Mouse (Mus musculus) liver, embryonic 13.5 days (tissue): Measurements from ENCODE around the gene Kpna7. TPM values are rescaled to one million over a fixed set of nuclear protein-coding genes. Genes with fewer than 3 reads are reported as not detected.

ENCODE experiments used
- ATAC-seq: fragments of 200-750 bp; cut with Nextera tagmentation; 2 replicates; pipeline ENCODE4 v1.8.0; 2017; ENCODE audit warnings: low read depth, mild to moderate bottlenecking, moderate number of reproducible peaks, moderate library complexity
- DNase-seq: peaks from one replicate; pipeline ENCODE4 v3.0.0; 2022
- H3K27ac ChIP-seq: fragments of 300-500 bp; sonication (generic); 2 replicates; pipeline ENCODE4 v1.5.1; 2015; ENCODE audit warnings: moderate library complexity, mild to moderate bottlenecking, inconsistent platforms
- H3K27me3 ChIP-seq: fragments of 300-500 bp; sonication (generic); 2 replicates; pipeline ENCODE4 v1.6.1; 2015; ENCODE audit warnings: mild to moderate bottlenecking, inconsistent platforms
- H3K36me3 ChIP-seq: fragments of 300-500 bp; sonication (generic); 2 replicates; pipeline ENCODE4 v1.6.1; 2015; ENCODE audit warnings: mild to moderate bottlenecking, inconsistent platforms
- H3K4me1 ChIP-seq: fragments of 300-500 bp; sonication (generic); replicated peaks from 2 replicates; pipeline ENCODE4 v1.6.1; 2015; ENCODE audit warnings: inconsistent platforms
- H3K4me2 ChIP-seq: fragments of 300-500 bp; sonication (generic); 2 replicates; pipeline ENCODE4 v1.6.1; 2015; ENCODE audit warnings: inconsistent platforms, mild to moderate bottlenecking, moderate library complexity
- H3K4me3 ChIP-seq: fragments of 300-500 bp; sonication (generic); replicated peaks from 2 replicates; pipeline ENCODE4 v1.5.1; 2015; ENCODE audit warnings: mild to moderate bottlenecking, inconsistent platforms
- H3K9ac ChIP-seq: fragments of 300-500 bp; sonication (generic); 2 replicates; pipeline ENCODE4 v1.6.1; 2015; ENCODE audit warnings: mild to moderate bottlenecking, inconsistent platforms
- H3K9me3 ChIP-seq: fragments of 300-500 bp; sonication (generic); replicated peaks from 2 replicates; pipeline ENCODE4 v1.6.1; 2016; ENCODE audit warnings: inconsistent platforms
- WGBS: fragments of 180-500 bp; shearing (Covaris S2); methylation state at CpG from one replicate; pipeline ENCODE4 v1.1.7; 2015; ENCODE audit not compliant: insufficient replicate concordance; 5-methylcytosine and 5-hydroxymethylcytosine counted together
- polyA plus RNA-seq: library from polyadenylated mRNA; unstranded; fragments of >200 nt; fragmentation: Nextera tagmentation; extraction: Ambion mirVana; gene quantifications from 2 replicates; pipeline ENCODE4 v1.2.1, GENCODE M21; 2015

The Kpna7 gene
- polyA plus RNA-seq, 1 experiment from 2014 or later: 0.06 TPM

- no peaks in the 10 kb centered on the region for H3K27me3 ChIP-seq
- H3K9me3 ChIP-seq: no peaks in the 10 kb centered on the region; the same call in 1 of the 2 replicates
- H3K36me3 ChIP-seq: no peaks in the 10 kb centered on the region
- 31% methylated on average over 9 of the region's 9 CpGs for WGBS
- no peak overlapping the region for H3K4me3 ChIP-seq
- DNase-seq (no peak), ATAC-seq (0 out of 2 replicates have a peak, but pooled peaks have one; percentile 41)
- H3K27ac ChIP-seq: no peak overlapping the region
- no peak overlapping the region for H3K4me2 ChIP-seq
- no peak overlapping the region for H3K9ac ChIP-seq
- H3K4me1 ChIP-seq: no peaks in the 10 kb centered on the region
Measured at GRCm38 (mm10) chr5:144988340-144989060, 95.3 kb downstream of the Kpna7 start.

- Histone ChIP-seq H3K36me3 (no peaks in the 10 kb centered on the region), H3K9ac (no peak overlapping the region), H3K4me1 (no peaks in the 10 kb centered on the region), H3K27me3 (no peaks in the 10 kb centered on the region), H3K4me2 (no peak overlapping the region), H3K27ac (no peak overlapping the region), H3K4me3 (no peak overlapping the region), H3K9me3 (peaks cover 3% of the 10 kb centered on the region; the same call in 1 of the 2 replicates)
- WGBS: 73% methylated on average over 13 of the region's 13 CpGs
- no peak for DNase-seq
- no peak for ATAC-seq
Measured at GRCm38 (mm10) chr5:144987561-144987960, 96.3 kb downstream of the Kpna7 start.

GRCm38 (mm10) chr5:144984839-144985238 lies 99.0 kb downstream of the Kpna7 start:
- H3K27ac ChIP-seq: no peak overlapping the region
- no peaks in the 10 kb centered on the region for H3K27me3 ChIP-seq
- no peak overlapping the region for H3K4me3 ChIP-seq
- no peak overlapping the region for H3K9ac ChIP-seq
- H3K9me3 ChIP-seq: peaks cover 3% of the 10 kb centered on the region; the same call in 1 of the 2 replicates
- no peaks in the 10 kb centered on the region for H3K36me3 ChIP-seq
- whole genome bisulfite sequencing: 77% methylated on average over 5 of the region's 5 CpGs
- no peak overlapping the region for H3K4me2 ChIP-seq
- no peaks in the 10 kb centered on the region for H3K4me1 ChIP-seq
- DNase-seq: no peak
- no peak for ATAC-seq

GRCm38 (mm10) chr5:144983227-144983626 lies 100.6 kb downstream of the Kpna7 start:
- ATAC-seq: no peak
- Histone ChIP-seq H3K4me2 (no peak overlapping the region), H3K4me1 (no peaks in the 10 kb centered on the region), H3K27ac (no peak overlapping the region), H3K27me3 (no peaks in the 10 kb centered on the region), H3K9me3 (peaks cover 3% of the 10 kb centered on the region; the same call in 1 of the 2 replicates), H3K9ac (no peak overlapping the region), H3K4me3 (no peak overlapping the region), H3K36me3 (no peaks in the 10 kb centered on the region)
- 77% methylated on average over 3 of the region's 3 CpGs for WGBS
- no peak for DNase-seq

GRCm38 (mm10) chr5:144979110-144979509 lies 104.7 kb downstream of the Kpna7 start:
- DNase-seq (no peak), ATAC-seq (no peak)
- Histone ChIP-seq H3K4me2 (no peak overlapping the region), H3K27ac (no peak overlapping the region), H3K27me3 (no peaks in the 10 kb centered on the region), H3K9me3 (0 out of 2 replicates have a peak, but pooled peaks cover 3% of the 10 kb centered on the region), H3K4me1 (no peaks in the 10 kb centered on the region), H3K9ac (no peak overlapping the region), H3K4me3 (no peak overlapping the region), H3K36me3 (no peaks in the 10 kb centered on the region)
- 62% methylated on average over 6 of the region's 6 CpGs for WGBS

- no peak for ATAC-seq
- no peak overlapping the region for H3K27ac ChIP-seq
Measured at GRCm38 (mm10) chr5:144978533-144979107, 105.2 kb downstream of the Kpna7 start.

GRCm38 (mm10) chr5:144971266-144971665 lies 112.6 kb downstream of the Kpna7 start:
- Histone ChIP-seq H3K27me3 (peaks cover 22% of the 10 kb centered on the region), H3K4me3 (no peak overlapping the region), H3K9ac (no peak overlapping the region), H3K4me1 (no peaks in the 10 kb centered on the region), H3K4me2 (no peak overlapping the region), H3K9me3 (no peaks in the 10 kb centered on the region), H3K36me3 (no peaks in the 10 kb centered on the region), H3K27ac (no peak overlapping the region)
- WGBS: 64% methylated on average over 3 of the region's 3 CpGs
- DNase-seq (no peak), ATAC-seq (no peak)

More at GRCm38 (mm10) chr5:144978533-144979107, 105.2 kb downstream of the Kpna7 start:
- H3K36me3 ChIP-seq: no peaks in the 10 kb centered on the region
- H3K4me2 ChIP-seq: no peak overlapping the region
- no peak for DNase-seq
- H3K9me3 ChIP-seq: 0 out of 2 replicates have a peak, but pooled peaks cover 3% of the 10 kb centered on the region
- no peaks in the 10 kb centered on the region for H3K4me1 ChIP-seq
- no peak overlapping the region for H3K4me3 ChIP-seq
- H3K9ac ChIP-seq: no peak overlapping the region
- 41% methylated on average over 10 of the region's 10 CpGs for WGBS
- H3K27me3 ChIP-seq: no peaks in the 10 kb centered on the region

- peaks cover 20% of the 10 kb centered on the region for H3K4me1 ChIP-seq
- DNase-seq (peak; percentile 42), ATAC-seq (peak; percentile 64)
- no peaks in the 10 kb centered on the region for H3K9me3 ChIP-seq
- no peaks in the 10 kb centered on the region for H3K36me3 ChIP-seq
- peak within 1 kb of the TSS; percentile 74 for H3K9ac ChIP-seq
- H3K27ac ChIP-seq: no peak within 1 kb of the TSS
- peaks cover 34% of the 10 kb centered on the region for H3K27me3 ChIP-seq
- H3K4me2 ChIP-seq: peak within 1 kb of the TSS; percentile 87
- peak within 1 kb of the TSS; percentile 72 for H3K4me3 ChIP-seq
- under 1% methylated on average over 89 of the region's 89 CpGs for WGBS
Measured at GRCm38 (mm10) chr5:144965639-144966351, 118.0 kb downstream of the Kpna7 start, which contains the start of gene Smurf1. Gene Smurf1 (minus strand): TSS chr5:144965847.

- Histone ChIP-seq H3K4me2 (peak overlapping the region; percentile 87), H3K9me3 (no peaks in the 10 kb centered on the region), H3K27me3 (peaks cover 34% of the 10 kb centered on the region), H3K27ac (no peak overlapping the region), H3K4me3 (peak overlapping the region; percentile 72), H3K9ac (peak overlapping the region; percentile 74), H3K36me3 (no peaks in the 10 kb centered on the region), H3K4me1 (peaks cover 20% of the 10 kb centered on the region)
- 1% methylated on average over 41 of the region's 56 CpGs for WGBS
- DNase-seq (peak; percentile 79), ATAC-seq (peak; percentile 81)
Measured at GRCm38 (mm10) chr5:144964872-144965638, 118.8 kb downstream of the Kpna7 start.

GRCm38 (mm10) chr5:144964465-144964864 lies 119.4 kb downstream of the Kpna7 start:
- H3K4me2 ChIP-seq: peak overlapping the region; percentile 87
- H3K4me3 ChIP-seq: peak overlapping the region; percentile 72
- DNase-seq: no peak
- peaks cover 34% of the 10 kb centered on the region for H3K27me3 ChIP-seq
- no peak overlapping the region for H3K9ac ChIP-seq
- ATAC-seq: peak; percentile 32
- no peaks in the 10 kb centered on the region for H3K36me3 ChIP-seq
- WGBS: 31% methylated on average over 8 of the region's 8 CpGs
- peaks cover 20% of the 10 kb centered on the region for H3K4me1 ChIP-seq
- no peaks in the 10 kb centered on the region for H3K9me3 ChIP-seq
- H3K27ac ChIP-seq: no peak overlapping the region
